Mouse (Mus musculus) lung, embryonic 15.5 days (tissue): ENCODE measurements around the gene Aif1. TPM values are rescaled to one million over a fixed set of nuclear protein-coding genes. Genes with fewer than 3 reads are reported as not detected.

Source experiments
- ATAC-seq: fragments of 200-750 bp; cut with Nextera tagmentation; 2 replicates; pipeline ENCODE4 v1.8.0; 2017; ENCODE audit warnings: moderate number of reproducible peaks, borderline replicate concordance; ENCODE audit not compliant: low FRiP score, low TSS enrichment; ENCODE audit errors: extremely low read depth
- H3K27ac ChIP-seq: fragments of 300-500 bp; sonication (generic); 2 replicates; pipeline ENCODE4 v1.5.1; 2015; ENCODE audit warnings: moderate library complexity, mild to moderate bottlenecking, inconsistent platforms
- H3K27me3 ChIP-seq: fragments of 300-500 bp; sonication (generic); 2 replicates; pipeline ENCODE4 v1.6.1; 2015; ENCODE audit warnings: inconsistent platforms
- H3K36me3 ChIP-seq: fragments of 300-500 bp; sonication (generic); 2 replicates; pipeline ENCODE4 v1.6.1; 2015; ENCODE audit warnings: inconsistent platforms
- H3K4me1 ChIP-seq: fragments of 300-500 bp; sonication (generic); 2 replicates; pipeline ENCODE4 v1.6.1; 2015; ENCODE audit warnings: inconsistent platforms
- H3K4me2 ChIP-seq: fragments of 300-500 bp; sonication (generic); 2 replicates; pipeline ENCODE4 v1.6.1; 2015; ENCODE audit warnings: inconsistent platforms, mild to moderate bottlenecking, moderate library complexity
- H3K4me3 ChIP-seq: fragments of 300-500 bp; sonication (generic); 2 replicates; pipeline ENCODE4 v1.5.1; 2015; ENCODE audit warnings: mild to moderate bottlenecking, inconsistent platforms
- H3K9ac ChIP-seq: fragments of 300-500 bp; sonication (generic); 2 replicates; pipeline ENCODE4 v1.6.1; 2015; ENCODE audit warnings: inconsistent platforms
- H3K9me3 ChIP-seq: fragments of 300-500 bp; sonication (generic); 2 replicates; pipeline ENCODE4 v1.6.1; 2016; ENCODE audit warnings: inconsistent platforms
- WGBS: fragments of 180-500 bp; shearing (Covaris S2); methylation state at CpG from one replicate; pipeline ENCODE4 v1.1.7; 2015; 5-methylcytosine and 5-hydroxymethylcytosine counted together
- polyA plus RNA-seq: library from polyadenylated mRNA; unstranded; fragments of >200 nt; fragmentation: Nextera tagmentation; extraction: Ambion mirVana; gene quantifications from 2 replicates; pipeline ENCODE4 v1.2.1, GENCODE M21; 2015

Aif1 gene
- polyA plus RNA-seq, 1 experiment from 2014 or later, result 6.9 TPM

DNA sequence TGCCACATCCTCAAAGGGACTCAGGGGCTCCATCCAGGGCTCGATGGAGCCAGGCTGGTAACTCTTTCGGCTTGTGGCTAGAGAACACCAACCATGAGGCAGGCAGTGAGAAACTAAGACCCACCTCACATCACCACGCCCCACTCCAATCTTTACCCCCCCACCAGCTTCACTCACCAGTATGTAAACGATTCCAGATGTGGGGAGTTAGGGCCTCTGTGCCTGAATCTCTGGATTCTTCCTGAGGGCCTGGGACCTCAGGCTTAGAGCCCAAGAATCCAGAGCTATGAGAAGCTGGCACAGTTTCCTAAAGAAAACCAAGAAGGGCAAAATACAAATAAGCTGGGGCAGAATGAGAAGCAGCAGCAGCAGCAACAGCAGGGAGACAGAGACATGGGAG lies 21.9 kb downstream of the Aif1 start:
- 79% methylated on average over 4 of the region's 4 CpGs for WGBS
- H3K4me2 ChIP-seq, result no peak overlapping the region
- H3K27me3 ChIP-seq, result no peaks in the 10 kb centered on the region
- H3K27ac ChIP-seq, result no peak overlapping the region
- H3K4me1 ChIP-seq, result no peaks in the 10 kb centered on the region
- no peaks in the 10 kb centered on the region for H3K9me3 ChIP-seq
- ATAC-seq, result no peak
- H3K4me3 ChIP-seq, result no peak overlapping the region
- no peak overlapping the region for H3K9ac ChIP-seq
- peaks cover 97% of the 10 kb centered on the region for H3K36me3 ChIP-seq

DNA sequence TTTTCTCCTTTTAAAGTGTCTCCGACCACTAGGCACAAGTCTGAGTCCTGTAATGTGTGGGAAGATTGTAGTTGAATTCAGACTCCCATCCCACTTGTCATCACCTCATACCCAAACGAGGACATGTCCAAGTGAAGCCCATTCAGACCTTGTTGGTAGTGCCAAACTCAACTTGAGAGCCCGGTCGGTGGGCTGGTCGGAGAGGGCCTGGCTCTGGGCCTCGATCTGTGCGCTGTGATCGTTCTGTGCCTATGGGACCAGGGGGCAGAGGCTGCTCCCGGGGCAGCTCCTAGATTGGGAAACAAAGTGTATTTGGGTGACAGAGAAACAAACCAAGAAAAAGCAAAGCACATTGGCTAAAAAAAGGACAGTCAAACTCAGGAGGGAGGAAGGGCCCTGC lies 22.8 kb downstream of the Aif1 start:
- H3K27ac ChIP-seq, result no peak overlapping the region
- ATAC-seq, result no peak
- peaks cover 97% of the 10 kb centered on the region for H3K36me3 ChIP-seq
- WGBS, result 84% methylated on average over 9 of the region's 9 CpGs
- no peak overlapping the region for H3K4me3 ChIP-seq
- no peaks in the 10 kb centered on the region for H3K9me3 ChIP-seq
- no peaks in the 10 kb centered on the region for H3K4me1 ChIP-seq
- no peak overlapping the region for H3K9ac ChIP-seq
- H3K4me2 ChIP-seq, result no peak overlapping the region
- no peaks in the 10 kb centered on the region for H3K27me3 ChIP-seq

GRCm38 (mm10) chr17:35152121-35152520 lies 23.7 kb downstream of the Aif1 start:
- no peaks in the 10 kb centered on the region for H3K27me3 ChIP-seq
- H3K9ac ChIP-seq, result no peak overlapping the region
- no peak for ATAC-seq
- no peak overlapping the region for H3K27ac ChIP-seq
- no peaks in the 10 kb centered on the region for H3K9me3 ChIP-seq
- WGBS, result 91% methylated on average over 4 of the region's 4 CpGs
- H3K4me3 ChIP-seq, result no peak overlapping the region
- H3K4me2 ChIP-seq, result no peak overlapping the region
- peaks cover 96% of the 10 kb centered on the region for H3K36me3 ChIP-seq
- H3K4me1 ChIP-seq, result no peaks in the 10 kb centered on the region

- no peak overlapping the region for H3K4me2 ChIP-seq
- H3K9me3 ChIP-seq, result no peaks in the 10 kb centered on the region
- no peak overlapping the region for H3K27ac ChIP-seq
- no peak overlapping the region for H3K9ac ChIP-seq
- H3K36me3 ChIP-seq, result peaks cover 95% of the 10 kb centered on the region
- WGBS, result 61% methylated on average over 5 of the region's 5 CpGs
- ATAC-seq, result no peak
- H3K4me3 ChIP-seq, result no peak overlapping the region
- no peaks in the 10 kb centered on the region for H3K27me3 ChIP-seq
- no peaks in the 10 kb centered on the region for H3K4me1 ChIP-seq
Measured at GRCm38 (mm10) chr17:35147922-35148639, 27.8 kb downstream of the Aif1 start.

- ATAC-seq, result no peak
- Histone ChIP-seq H3K36me3 (peaks cover 95% of the 10 kb centered on the region), H3K4me1 (no peaks in the 10 kb centered on the region), H3K9ac (no peak overlapping the region), H3K4me2 (no peak overlapping the region), H3K9me3 (no peaks in the 10 kb centered on the region), H3K27ac (no peak overlapping the region), H3K27me3 (no peaks in the 10 kb centered on the region), H3K4me3 (no peak overlapping the region)
- WGBS, result 60% methylated on average over 3 of the region's 3 CpGs
Measured at GRCm38 (mm10) chr17:35147348-35147747, 28.5 kb downstream of the Aif1 start.

- WGBS, result 83% methylated on average over 5 of the region's 5 CpGs
- no peak for ATAC-seq
- no peak overlapping the region for H3K4me3 ChIP-seq
- H3K9me3 ChIP-seq, result no peaks in the 10 kb centered on the region
- H3K36me3 ChIP-seq, result peaks cover 95% of the 10 kb centered on the region
- no peaks in the 10 kb centered on the region for H3K27me3 ChIP-seq
- no peak overlapping the region for H3K27ac ChIP-seq
- H3K4me1 ChIP-seq, result no peaks in the 10 kb centered on the region
- H3K4me2 ChIP-seq, result no peak overlapping the region
- H3K9ac ChIP-seq, result no peak overlapping the region
Measured at GRCm38 (mm10) chr17:35146139-35146538, 29.7 kb downstream of the Aif1 start.

- no peak overlapping the region for H3K4me2 ChIP-seq
- WGBS, result 89% methylated on average over 6 of the region's 6 CpGs
Measured at GRCm38 (mm10) chr17:35141971-35142370, 33.9 kb downstream of the Aif1 start.

GRCm38 (mm10) chr17:35140490-35140996 lies 35.3 kb downstream of the Aif1 start:
- Histone ChIP-seq H3K27ac (no peak overlapping the region), H3K4me3 (no peak overlapping the region), H3K36me3 (peaks cover 76% of the 10 kb centered on the region), H3K9ac (no peak overlapping the region), H3K4me1 (peaks cover 15% of the 10 kb centered on the region), H3K4me2 (no peak overlapping the region), H3K9me3 (no peaks in the 10 kb centered on the region), H3K27me3 (no peaks in the 10 kb centered on the region)
- 75% methylated on average over 16 of the region's 16 CpGs for WGBS
- ATAC-seq, result no peak

More at GRCm38 (mm10) chr17:35141971-35142370, 33.9 kb downstream of the Aif1 start:
- H3K9me3 ChIP-seq, result no peaks in the 10 kb centered on the region
- no peaks in the 10 kb centered on the region for H3K27me3 ChIP-seq
- H3K9ac ChIP-seq, result no peak overlapping the region
- H3K27ac ChIP-seq, result no peak overlapping the region
- no peak for ATAC-seq
- peaks cover 90% of the 10 kb centered on the region for H3K36me3 ChIP-seq
- H3K4me1 ChIP-seq, result peaks cover 5% of the 10 kb centered on the region
- H3K4me3 ChIP-seq, result no peak overlapping the region

GRCm38 (mm10) chr17:35139269-35139668 lies 36.6 kb downstream of the Aif1 start:
- 87% methylated on average over 3 of the region's 3 CpGs for WGBS
- no peaks in the 10 kb centered on the region for H3K27me3 ChIP-seq
- ATAC-seq, result no peak
- no peak overlapping the region for H3K4me3 ChIP-seq
- H3K4me1 ChIP-seq, result peaks cover 15% of the 10 kb centered on the region
- no peaks in the 10 kb centered on the region for H3K9me3 ChIP-seq
- H3K9ac ChIP-seq, result no peak overlapping the region
- H3K4me2 ChIP-seq, result no peak overlapping the region
- H3K36me3 ChIP-seq, result peaks cover 64% of the 10 kb centered on the region
- no peak overlapping the region for H3K27ac ChIP-seq

DNA sequence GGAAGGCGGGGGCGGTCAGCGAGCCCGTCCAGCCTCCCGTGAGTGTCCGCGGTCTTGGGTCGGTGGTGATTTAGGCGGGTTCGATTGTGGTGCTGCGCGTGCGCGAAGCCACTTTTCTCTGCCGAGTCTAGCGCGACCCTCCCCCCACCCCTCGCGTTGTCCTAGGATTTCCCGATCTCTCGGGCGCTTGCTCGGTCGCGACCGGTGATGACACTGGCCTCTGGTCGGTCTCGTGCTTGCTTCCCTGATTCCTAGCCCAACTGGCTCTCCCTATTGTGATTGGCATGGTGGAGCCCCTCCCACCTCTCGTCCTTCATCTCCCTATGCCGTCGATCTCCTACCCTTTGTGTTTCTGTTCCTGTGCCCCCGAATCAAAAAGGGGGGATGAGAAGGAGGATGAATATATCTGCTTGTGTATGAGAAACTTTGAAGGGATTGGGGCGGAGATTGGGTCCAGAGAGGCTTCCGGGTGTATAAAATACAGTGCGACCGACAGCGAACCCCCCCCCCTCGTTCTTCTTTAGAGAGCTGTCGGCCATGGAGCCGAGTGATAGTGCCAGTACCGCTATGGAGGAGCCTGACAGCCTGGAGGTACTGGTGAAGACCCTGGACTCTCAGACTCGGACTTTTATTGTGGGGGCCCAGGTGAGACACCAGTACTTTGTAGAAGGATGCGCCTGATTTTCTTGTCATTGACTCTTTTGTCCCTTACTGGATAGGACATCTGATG lies 40.1 kb downstream of the Aif1 start:
- Histone ChIP-seq H3K4me2 (peak overlapping the region; percentile 79), H3K4me3 (peak overlapping the region; percentile 82), H3K36me3 (peaks cover 28% of the 10 kb centered on the region), H3K9me3 (no peaks in the 10 kb centered on the region), H3K27ac (peak overlapping the region; percentile 94), H3K4me1 (peaks cover 19% of the 10 kb centered on the region), H3K9ac (peak overlapping the region; percentile 78), H3K27me3 (no peaks in the 10 kb centered on the region)
- WGBS, result under 1% methylated on average over 43 of the region's 43 CpGs
- peak; percentile 53 for ATAC-seq

DNA sequence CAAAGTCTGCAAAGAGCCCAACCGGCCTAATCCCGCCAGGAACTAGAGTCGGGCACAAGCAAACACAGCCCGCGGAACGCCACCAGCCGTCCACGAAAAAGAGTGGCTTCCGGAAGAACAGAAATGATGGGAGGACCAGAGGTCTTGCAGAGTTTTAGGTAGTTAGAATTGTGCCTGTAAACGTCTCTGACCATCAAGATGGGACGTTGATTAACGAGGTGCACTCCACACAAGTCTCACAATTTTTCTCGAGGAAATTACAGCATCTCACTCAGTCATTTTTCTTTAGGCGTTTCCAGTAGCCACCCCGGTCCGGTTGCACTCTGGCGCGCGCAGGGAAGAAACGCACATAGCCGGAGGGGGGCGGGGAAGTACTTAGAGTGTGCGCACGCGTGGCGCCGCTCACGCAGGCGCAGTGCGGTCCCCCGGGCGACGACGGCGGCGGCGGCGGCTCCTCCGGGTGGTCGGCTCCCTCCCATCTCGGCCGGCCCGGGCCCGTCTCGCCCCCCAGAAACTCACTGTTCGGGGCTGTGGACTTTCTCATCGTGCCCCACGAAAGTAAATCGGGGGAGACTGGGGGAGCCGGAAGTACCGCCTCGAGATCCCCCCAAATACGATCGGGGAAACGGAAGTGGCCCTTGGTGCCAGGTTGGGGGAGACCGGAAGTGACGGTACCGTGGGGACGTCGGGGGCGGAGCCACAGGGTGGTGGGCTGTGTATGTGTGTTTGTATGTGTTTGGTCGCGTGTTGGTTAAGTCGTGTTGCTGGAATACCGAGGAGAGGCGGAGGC lies 40.9 kb downstream of the Aif1 start, which contains the start of gene Bag6:
Bag6 (plus strand) TSS at position 378 of the 790 bp plus-strand sequence.
- Histone ChIP-seq H3K9ac (peak within 1 kb of the TSS; percentile 78), H3K9me3 (no peaks in the 10 kb centered on the region), H3K4me1 (peaks cover 19% of the 10 kb centered on the region), H3K4me2 (peak within 1 kb of the TSS; percentile 79), H3K27me3 (no peaks in the 10 kb centered on the region), H3K27ac (peak within 1 kb of the TSS; percentile 94), H3K4me3 (peak within 1 kb of the TSS; percentile 82), H3K36me3 (peaks cover 21% of the 10 kb centered on the region)
- peak; percentile 94 for ATAC-seq
- WGBS, result under 1% methylated on average over 66 of the region's 66 CpGs
